In the genomic region with DNA sequence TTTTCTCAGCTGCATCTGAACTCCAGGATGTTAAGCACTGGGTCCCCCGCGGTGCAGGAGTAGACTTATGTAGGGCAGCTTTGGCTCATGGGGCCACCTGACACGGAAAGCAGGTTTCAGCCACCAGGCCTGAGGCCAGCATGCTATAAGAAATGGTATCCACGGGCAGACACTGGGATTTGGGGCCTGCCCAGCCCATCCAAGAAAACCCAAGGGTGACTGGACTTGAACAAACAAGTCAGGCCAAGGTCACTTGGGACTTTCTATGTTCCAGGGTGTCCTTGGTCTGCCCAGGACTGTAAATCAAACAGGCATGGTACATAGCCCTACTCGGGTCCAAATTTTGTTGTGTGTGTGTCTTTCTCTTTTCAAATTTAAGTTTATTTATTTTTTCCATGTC, we compare ENCODE assay signal across 21 mouse cellular contexts. TPM values are rescaled to one million over a fixed set of nuclear protein-coding genes. Genes with fewer than 3 reads are reported as not detected.
A peak's percentile ranks its signal among the peaks of the same experiment; 100 is the strongest.
DNase-seq lines count a peak whose midpoint lies in the region; ATAC-seq and TF ChIP-seq lines count a peak whose summit lies in the region.
"Had no signal": no experiment of that assay in that cellular context is flagged by ENCODE, and none has a peak within 500 bp of the region (broad histone marks: within the 10 kb centered on the region; RNA-seq: fewer than 3 reads in every experiment).

No protein-coding gene starts in this region.

- no peaks in the 10 kb centered on the region for H3K36me3 ChIP-seq in forebrain, embryonic 11.5 days (ENCODE audit: control insufficient read depth, insufficient read depth, low read length)
- H3K36me3 ChIP-seq in forebrain, embryonic 16.5 days (ENCODE audit: control insufficient read depth, insufficient read depth), result no peaks in the 10 kb centered on the region
- no peaks in the 10 kb centered on the region for H3K36me3 ChIP-seq in heart, embryonic 16.5 days (ENCODE audit: control insufficient read depth, insufficient read depth)
- H3K36me3 ChIP-seq in heart, embryonic 12.5 days, result no peaks in the 10 kb centered on the region
- H3K36me3 ChIP-seq in hindbrain, postnatal 0 days (ENCODE audit: insufficient read depth, low read length), result no peaks in the 10 kb centered on the region
- H3K36me3 ChIP-seq: embryonic facial prominence, embryonic 15.5 days; forebrain, embryonic 12.5 days; G1E; hindbrain, embryonic 15.5 days; limb, embryonic 15.5 days; midbrain, embryonic 15.5 days had no signal

- H3K27ac ChIP-seq in forebrain, embryonic 11.5 days (ENCODE audit: low read depth, low read length), result no peak overlapping the region
- H3K27ac ChIP-seq in forebrain, embryonic 16.5 days (ENCODE audit: low read length), result no peak overlapping the region
- H3K27ac ChIP-seq in heart, embryonic 16.5 days (ENCODE audit: low read length), result peak overlapping the region; percentile 41
- no peak overlapping the region for H3K27ac ChIP-seq in heart, embryonic 12.5 days (ENCODE audit: poor library complexity, severe bottlenecking)
- peak overlapping the region; percentile 99 for H3K27ac ChIP-seq in brown adipose tissue, adult 24 weeks (replicated peaks; ENCODE audit: low read depth, low read length)
- H3K27ac ChIP-seq in hindbrain, postnatal 0 days, result no peak overlapping the region
- H3K27ac ChIP-seq: embryonic facial prominence, embryonic 15.5 days; hindbrain, embryonic 15.5 days; limb, embryonic 15.5 days; midbrain, embryonic 15.5 days had no signal

- H3K27me3 ChIP-seq in forebrain, embryonic 11.5 days (ENCODE audit: control insufficient read depth, insufficient read depth, low read length), result no peaks in the 10 kb centered on the region
- H3K27me3 ChIP-seq in forebrain, embryonic 16.5 days (replicated peaks; ENCODE audit: control insufficient read depth, insufficient read depth, low read length), result no peaks in the 10 kb centered on the region
- no peaks in the 10 kb centered on the region for H3K27me3 ChIP-seq in heart, embryonic 16.5 days (ENCODE audit: control insufficient read depth, insufficient read depth, low read length)
- no peaks in the 10 kb centered on the region for H3K27me3 ChIP-seq in heart, embryonic 12.5 days (replicated peaks)
- H3K27me3 ChIP-seq in hindbrain, postnatal 0 days (ENCODE audit: insufficient read depth, low read length), result no peaks in the 10 kb centered on the region
- H3K27me3 ChIP-seq: embryonic facial prominence, embryonic 15.5 days; hindbrain, embryonic 15.5 days; midbrain, embryonic 15.5 days had no signal

- no peak for ATAC-seq in forebrain, embryonic 11.5 days (replicated peaks; ENCODE audit: low FRiP score)
- no peak for ATAC-seq in forebrain, embryonic 16.5 days
- no peak for ATAC-seq in heart, embryonic 16.5 days (replicated peaks; ENCODE audit: extremely low read depth, insufficient read depth, low FRiP score)
- no peak for ATAC-seq in heart, embryonic 12.5 days (ENCODE audit: insufficient number of reproducible peaks, low FRiP score)
- ATAC-seq in hindbrain, postnatal 0 days, result no peak
- ATAC-seq: midbrain, embryonic 15.5 days had no signal

- peaks cover 20% of the 10 kb centered on the region; the same call in 1 of the 2 replicates for H3K4me1 ChIP-seq in forebrain, embryonic 11.5 days (replicated peaks; ENCODE audit: control insufficient read depth, insufficient read depth, low read length)
- peaks cover 10% of the 10 kb centered on the region for H3K4me1 ChIP-seq in forebrain, embryonic 16.5 days (replicated peaks; ENCODE audit: control insufficient read depth, insufficient read depth, low read length)
- peaks cover 34% of the 10 kb centered on the region for H3K4me1 ChIP-seq in heart, embryonic 16.5 days (ENCODE audit: control insufficient read depth, insufficient read depth, low read length)
- H3K4me1 ChIP-seq in heart, embryonic 12.5 days (replicated peaks), result peaks cover 70% of the 10 kb centered on the region
- H3K4me1 ChIP-seq in brown adipose tissue, adult 24 weeks (ENCODE audit: control insufficient read depth, insufficient read depth, insufficient read length, low read length), result peaks cover 23% of the 10 kb centered on the region
- no peaks in the 10 kb centered on the region for H3K4me1 ChIP-seq in hindbrain, postnatal 0 days (ENCODE audit: insufficient read depth, low read length)

- 52% methylated on average over 5 of the region's 5 CpGs for WGBS in forebrain, embryonic 11.5 days
- 46% methylated on average over 5 of the region's 5 CpGs for WGBS in forebrain, embryonic 16.5 days
- 58% methylated on average over 5 of the region's 5 CpGs for WGBS in heart, embryonic 16.5 days
- WGBS in heart, embryonic 12.5 days, result 55% methylated on average over 5 of the region's 5 CpGs
- WGBS in hindbrain, postnatal 0 days, result 53% methylated on average over 5 of the region's 5 CpGs

- no peak overlapping the region for H3K4me3 ChIP-seq in forebrain, embryonic 11.5 days (ENCODE audit: low read depth, low read length)
- H3K4me3 ChIP-seq in forebrain, embryonic 16.5 days (replicated peaks; ENCODE audit: low read length), result no peak overlapping the region
- no peak overlapping the region for H3K4me3 ChIP-seq in heart, embryonic 16.5 days (ENCODE audit: low read length)
- no peak overlapping the region for H3K4me3 ChIP-seq in heart, embryonic 12.5 days
- H3K4me3 ChIP-seq in brown adipose tissue, adult 24 weeks (ENCODE audit: insufficient read depth, low read depth, low read length), result no peak overlapping the region
- no peak overlapping the region for H3K4me3 ChIP-seq in hindbrain, postnatal 0 days (ENCODE audit: low read length)
- H3K4me3 ChIP-seq: embryonic facial prominence, embryonic 15.5 days; forebrain, embryonic 12.5 days; hindbrain, embryonic 15.5 days; limb, embryonic 15.5 days; midbrain, embryonic 15.5 days had no signal

- H3K4me2 ChIP-seq in forebrain, embryonic 11.5 days (ENCODE audit: low read depth, low read length, severe bottlenecking), result no peak overlapping the region
- H3K4me2 ChIP-seq in forebrain, embryonic 16.5 days (ENCODE audit: low read length), result no peak overlapping the region
- H3K4me2 ChIP-seq in heart, embryonic 16.5 days (ENCODE audit: low read depth, low read length), result peak overlapping the region; percentile 64
- no peak overlapping the region for H3K4me2 ChIP-seq in heart, embryonic 12.5 days
- H3K4me2 ChIP-seq in hindbrain, postnatal 0 days (ENCODE audit: low read depth, low read length), result no peak overlapping the region
- H3K4me2 ChIP-seq: embryonic facial prominence, embryonic 15.5 days; hindbrain, embryonic 15.5 days; limb, embryonic 15.5 days; midbrain, embryonic 15.5 days had no signal

- peak overlapping the region; percentile 23; the same call in 1 of the 2 replicates for H3K9ac ChIP-seq in forebrain, embryonic 11.5 days (ENCODE audit: low read length)
- H3K9ac ChIP-seq in forebrain, embryonic 16.5 days (replicated peaks; ENCODE audit: low read depth, low read length), result no peak overlapping the region
- H3K9ac ChIP-seq in heart, embryonic 16.5 days (ENCODE audit: low read length), result peak overlapping the region; percentile 59
- H3K9ac ChIP-seq in heart, embryonic 12.5 days, result no peak overlapping the region
- H3K9ac ChIP-seq in hindbrain, postnatal 0 days (replicated peaks; ENCODE audit: low read length), result no peak overlapping the region
- H3K9ac ChIP-seq: embryonic facial prominence, embryonic 15.5 days; hindbrain, embryonic 15.5 days; limb, embryonic 15.5 days; midbrain, embryonic 15.5 days had no signal

- no peaks in the 10 kb centered on the region for H3K9me3 ChIP-seq in forebrain, embryonic 11.5 days (ENCODE audit: control insufficient read depth, low read length)
- H3K9me3 ChIP-seq in forebrain, embryonic 16.5 days (ENCODE audit: control insufficient read depth, low read length), result no peaks in the 10 kb centered on the region
- no peaks in the 10 kb centered on the region for H3K9me3 ChIP-seq in heart, embryonic 16.5 days (replicated peaks; ENCODE audit: control insufficient read depth, low read length)
- H3K9me3 ChIP-seq in heart, embryonic 12.5 days (replicated peaks), result no peaks in the 10 kb centered on the region
- no peaks in the 10 kb centered on the region for H3K9me3 ChIP-seq in hindbrain, postnatal 0 days (ENCODE audit: low read length)
- H3K9me3 ChIP-seq: embryonic facial prominence, embryonic 15.5 days; forebrain, embryonic 12.5 days; hindbrain, embryonic 15.5 days; limb, embryonic 15.5 days; midbrain, embryonic 15.5 days had no signal

- no peak for DNase-seq in forebrain, embryonic 11.5 days (ENCODE audit: low spot score)
- peak; percentile 51 for DNase-seq in ES-CJ7 (ENCODE audit: low read depth, low spot score)
- no peak for DNase-seq in hindbrain, postnatal 0 days (ENCODE audit: low spot score)
- DNase-seq: B cell, adult 2 months; cerebellum, postnatal 10 days; kidney, adult 18-20 months; kidney, postnatal 36 days; lung, postnatal 10 days; retina, postnatal 1 day; right cerebral cortex, postnatal 4 days; thymus, adult 18-20 months had no signal

- no peak for TF ChIP-seq CTCF in hindbrain, postnatal 0 days (IDR thresholded peaks at IDR 0.05; ENCODE audit: low read depth)

RNA-seq across cellular contexts. Expression of gene Slc38a10, which starts 15.9 kb away (rescaled TPM):
- polyA plus RNA-seq in forebrain, embryonic 11.5 days (2014; fragmentation: Nextera tagmentation; extraction: Ambion mirVana), result 58.3 and 68.2 TPM in 2 replicates
- polyA plus RNA-seq in forebrain, embryonic 16.5 days (2015; fragmentation: Nextera tagmentation; extraction: Ambion mirVana), result 106 and 110 TPM in 2 replicates
- polyA plus RNA-seq in heart, embryonic 16.5 days (2015; fragmentation: Nextera tagmentation; extraction: Ambion mirVana), result 87.3 and 93.5 TPM in 2 replicates
- polyA plus RNA-seq in heart, embryonic 12.5 days (2016; fragmentation: Nextera tagmentation; extraction: Ambion mirVana), result 114 and 117 TPM in 2 replicates
- polyA plus RNA-seq in brown adipose tissue, adult 24 weeks (2012; ENCODE audit: insufficient read depth, insufficient read length, missing spikeins), result 80.3 and 82.0 TPM in 2 replicates
- 167 and 178 TPM in 2 replicates for total RNA-seq in hindbrain, postnatal 0 days (2014; rRNA removed)
- 95.9 and 101 TPM in 2 replicates for polyA plus RNA-seq in hindbrain, postnatal 0 days (2015; fragmentation: Nextera tagmentation; extraction: Ambion mirVana)

Comparison
In these comparisons a context has a peak if more than half of its experiments do, and no peak if none do; other contexts are left out.
1. H3K27ac ChIP-seq: peak in heart, embryonic 16.5 days (single experiment) and brown adipose tissue, adult 24 weeks (single experiment); none in forebrain, embryonic 11.5 days (single experiment), forebrain, embryonic 16.5 days (single experiment), heart, embryonic 12.5 days (single experiment) and hindbrain, postnatal 0 days (single experiment).
2. H3K9ac ChIP-seq: peak in forebrain, embryonic 11.5 days (single experiment) and heart, embryonic 16.5 days (single experiment); none in forebrain, embryonic 16.5 days (single experiment), heart, embryonic 12.5 days (single experiment) and hindbrain, postnatal 0 days (single experiment).